8 mouse cellular contexts compared by ENCODE assay signal in genomic region chr1:55239237-55239636, GRCm38 (mm10). TPM values are rescaled to one million over a fixed set of nuclear protein-coding genes. Genes with fewer than 3 reads are reported as not detected.
DNase-seq lines count a peak whose midpoint lies in the region; ATAC-seq and TF ChIP-seq lines count a peak whose summit lies in the region.

No protein-coding gene starts in this region.

- TF ChIP-seq EP300 in MEL (IDR thresholded peaks at IDR 0.05; ENCODE audit: low read depth in 1 of 2, low read length in 2 of 2) = no peak; a peak in 1 of 4 replicates

- TF ChIP-seq CTCF in MEL (IDR thresholded peaks at IDR 0.05 in 2 of 3, conservative IDR thresholded peaks at IDR 0.05 in 1 of 3; ENCODE audit: control insufficient read depth in 1 of 3, insufficient read depth in 1 of 3, low read depth in 2 of 3, low read length in 3 of 3, poor library complexity in 1 of 3, severe bottlenecking in 1 of 3) = peak; percentile 51 to 84 (median 72)
- no peak for TF ChIP-seq CTCF in embryonic fibroblast, embryonic 13.5 days (IDR thresholded peaks at IDR 0.05; ENCODE audit: borderline replicate concordance, insufficient read depth, low read length)

- no peak overlapping the region for H3K27ac ChIP-seq in MEL (ENCODE audit: control insufficient read depth, low read depth, low read length)
- no peak overlapping the region for H3K27ac ChIP-seq in embryonic fibroblast, embryonic 13.5 days (ENCODE audit: insufficient read depth, low read length)
- H3K27ac ChIP-seq in hindbrain, embryonic 16.5 days (ENCODE audit: low read depth, low read length) = no peak overlapping the region
- no peak overlapping the region; the same call in 1 of the 2 replicates for H3K27ac ChIP-seq in liver, embryonic 13.5 days
- H3K27ac ChIP-seq in neural tube, embryonic 12.5 days = no peak overlapping the region

- no peak for TF ChIP-seq POLR2A in MEL (IDR thresholded peaks at IDR 0.05; ENCODE audit: control insufficient read depth in 1 of 2, insufficient read depth in 1 of 2, low read depth in 1 of 2, low read length in 2 of 2, poor library complexity in 1 of 2)
- TF ChIP-seq POLR2A in embryonic fibroblast, embryonic 13.5 days (IDR thresholded peaks at IDR 0.05; ENCODE audit: low read depth, low read length) = no peak

- peak overlapping the region; percentile 93 for H3K9ac ChIP-seq in MEL (ENCODE audit: control insufficient read depth, low read depth, low read length, poor library complexity, severe bottlenecking)
- H3K9ac ChIP-seq in hindbrain, embryonic 16.5 days (ENCODE audit: low read depth, low read length) = no peak overlapping the region
- peak overlapping the region; percentile 91 for H3K9ac ChIP-seq in liver, embryonic 13.5 days
- 0 out of 2 replicates have a peak overlapping the region, but pooled peaks have one; percentile 13 for H3K9ac ChIP-seq in neural tube, embryonic 12.5 days

- no peaks in the 10 kb centered on the region for H3K9me3 ChIP-seq in MEL (replicated peaks; ENCODE audit: insufficient read depth, low read length)
- H3K9me3 ChIP-seq in hindbrain, embryonic 16.5 days (ENCODE audit: control insufficient read depth, low read length) = no peaks in the 10 kb centered on the region
- no peaks in the 10 kb centered on the region for H3K9me3 ChIP-seq in liver, embryonic 13.5 days (replicated peaks)
- no peaks in the 10 kb centered on the region for H3K9me3 ChIP-seq in neural tube, embryonic 12.5 days

- H3K79me2 ChIP-seq in MEL (ENCODE audit: control insufficient read depth, insufficient read depth, low read length, poor library complexity) = peaks cover 57% of the 10 kb centered on the region

- no peak for ATAC-seq in hindbrain, embryonic 16.5 days
- ATAC-seq in liver, embryonic 13.5 days (ENCODE audit: low read depth) = no peak
- ATAC-seq in neural tube, embryonic 12.5 days (ENCODE audit: low FRiP score, low read depth) = no peak

- no peaks in the 10 kb centered on the region for H3K27me3 ChIP-seq in MEL (ENCODE audit: control insufficient read depth in 1 of 2, insufficient read depth in 2 of 2, low read length in 2 of 2)
- no peaks in the 10 kb centered on the region for H3K27me3 ChIP-seq in hindbrain, embryonic 16.5 days (replicated peaks; ENCODE audit: control insufficient read depth, insufficient read depth, low read length)
- no peaks in the 10 kb centered on the region for H3K27me3 ChIP-seq in liver, embryonic 13.5 days
- H3K27me3 ChIP-seq in neural tube, embryonic 12.5 days (replicated peaks) = no peaks in the 10 kb centered on the region

- peaks cover 12 to 16% of the 10 kb centered on the region in 2 experiments for H3K4me1 ChIP-seq in MEL (ENCODE audit: control insufficient read depth in 1 of 2, insufficient read depth in 2 of 2, low read length in 2 of 2)
- peaks cover 4% of the 10 kb centered on the region; the same call in 1 of the 2 replicates for H3K4me1 ChIP-seq in embryonic fibroblast, embryonic 13.5 days (ENCODE audit: control insufficient read depth, insufficient read depth, low read length)
- H3K4me1 ChIP-seq in hindbrain, embryonic 16.5 days (ENCODE audit: control insufficient read depth, insufficient read depth, low read depth, low read length) = peaks cover 33% of the 10 kb centered on the region
- H3K4me1 ChIP-seq in liver, embryonic 13.5 days (replicated peaks) = peaks cover 45% of the 10 kb centered on the region
- H3K4me1 ChIP-seq in neural tube, embryonic 12.5 days = peaks cover 18% of the 10 kb centered on the region

- peaks cover 0 to 33% of the 10 kb centered on the region in 2 experiments; a peak in 3 of 4 replicates for H3K36me3 ChIP-seq in MEL (ENCODE audit: control insufficient read depth in 1 of 2, insufficient read depth in 2 of 2, low read length in 2 of 2)
- H3K36me3 ChIP-seq in hindbrain, embryonic 16.5 days (ENCODE audit: control insufficient read depth, insufficient read depth, low read length) = no peaks in the 10 kb centered on the region
- peaks cover 4% of the 10 kb centered on the region; the same call in 1 of the 2 replicates for H3K36me3 ChIP-seq in liver, embryonic 13.5 days
- H3K36me3 ChIP-seq in neural tube, embryonic 12.5 days = no peaks in the 10 kb centered on the region

- 2% methylated on average over 1 of the region's 1 CpGs for WGBS in hindbrain, embryonic 16.5 days
- 2% methylated on average over 1 of the region's 1 CpGs for WGBS in liver, embryonic 13.5 days (ENCODE audit: insufficient replicate concordance)
- WGBS in neural tube, embryonic 12.5 days = 4% methylated on average over 1 of the region's 1 CpGs

- peak; percentile 90 for DNase-seq in embryo, embryonic 10 days (ENCODE audit: low spot score)
- DNase-seq in embryo, embryonic 9.5 days (ENCODE audit: extremely low spot score) = no peak
- peak; percentile 88 for DNase-seq in MEL (ENCODE audit: low read depth, low spot score)
- peak; percentile 43 for DNase-seq in liver, embryonic 13.5 days
- DNase-seq in right cerebral cortex, postnatal 14 days = no peak

- H3K4me3 ChIP-seq in MEL (ENCODE audit: control insufficient read depth in 1 of 2, insufficient read depth in 1 of 2, low read depth in 2 of 2, low read length in 2 of 2) = peak overlapping the region; percentile 84 to 96
- H3K4me3 ChIP-seq in embryonic fibroblast, embryonic 13.5 days (ENCODE audit: insufficient read depth, low read length) = peak overlapping the region; percentile 75
- peak overlapping the region; percentile 80 for H3K4me3 ChIP-seq in hindbrain, embryonic 16.5 days (ENCODE audit: low read length)
- H3K4me3 ChIP-seq in liver, embryonic 13.5 days (replicated peaks) = peak overlapping the region; percentile 91
- peak overlapping the region; percentile 76; the same call in 1 of the 2 replicates for H3K4me3 ChIP-seq in neural tube, embryonic 12.5 days

- TF ChIP-seq RAD21 in MEL (IDR thresholded peaks at IDR 0.05; ENCODE audit: low read depth, low read length) = peak; percentile 89

- H3K4me2 ChIP-seq in hindbrain, embryonic 16.5 days (ENCODE audit: low read length) = peak overlapping the region; percentile 98
- H3K4me2 ChIP-seq in liver, embryonic 13.5 days = peak overlapping the region; percentile 97
- H3K4me2 ChIP-seq in neural tube, embryonic 12.5 days (replicated peaks) = peak overlapping the region; percentile 93

TF ChIP-seq in MEL, 35 proteins besides CTCF, POLR2A, EP300 and RAD21:
- 0 out of 2 replicates have a peak, but pooled peaks have one; percentile 35 for TF ChIP-seq MYC (IDR thresholded peaks at IDR 0.05; ENCODE audit: low read depth, low read length)
- TF ChIP-seq HCFC1 (IDR thresholded peaks at IDR 0.05; ENCODE audit: low read depth, low read length) = no peak
- TF ChIP-seq GABPA (IDR thresholded peaks at IDR 0.05; ENCODE audit: low read depth, low read length) = no peak
- no peak for TF ChIP-seq CHD1 (IDR thresholded peaks at IDR 0.05; ENCODE audit: low read depth, low read length)
- TF ChIP-seq POLR2AphosphoS2 (IDR thresholded peaks at IDR 0.05; ENCODE audit: low read length) = no peak
- TF ChIP-seq SMC3 (IDR thresholded peaks at IDR 0.05; ENCODE audit: low read depth, low read length) = peak; percentile 76
- peak; percentile 74 for TF ChIP-seq SIN3A (IDR thresholded peaks at IDR 0.05; ENCODE audit: low read length)
- peak; percentile 71 for TF ChIP-seq ZC3H11A (IDR thresholded peaks at IDR 0.05; ENCODE audit: low read depth, low read length)
- no peak for TF ChIP-seq CHD2 (IDR thresholded peaks at IDR 0.05; ENCODE audit: low read length)
- TF ChIP-seq USF1 (IDR thresholded peaks at IDR 0.05; ENCODE audit: low read depth, low read length) = no peak
- no peak for TF ChIP-seq ZKSCAN1 (IDR thresholded peaks at IDR 0.05; ENCODE audit: low read depth, low read length)
- 0 out of 2 replicates have a peak, but pooled peaks have one; percentile 12 for TF ChIP-seq MAFK (IDR thresholded peaks at IDR 0.05; ENCODE audit: borderline replicate concordance, low read depth, low read length)
- TF ChIP-seq MAZ (IDR thresholded peaks at IDR 0.05; ENCODE audit: low read depth, low read length) = no peak
- TF ChIP-seq TBP (IDR thresholded peaks at IDR 0.05; ENCODE audit: low read depth, low read length) = no peak
- peak; percentile 83 for TF ChIP-seq ZNF384 (IDR thresholded peaks at IDR 0.05; ENCODE audit: low read depth, low read length)

RNA-seq across cellular contexts. Expression of gene Mars2, which starts 2.3 kb away (rescaled TPM):
- 6.6 and 7.6 TPM in 2 replicates for total RNA-seq in MEL (2012; rRNA removed)
- 10 to 100 TPM in 1 of 2 experiments, 1 to 10 TPM in 1; 6.0 to 12.8 TPM for polyA plus RNA-seq in MEL (2012; ENCODE audit: insufficient read depth in 1 of 2, insufficient read length in 2 of 2, low read depth in 1 of 2, low replicate concordance in 2 of 2, missing spikeins in 1 of 2)
- polyA plus RNA-seq in embryonic fibroblast, embryonic 13.5 days (2011; ENCODE audit: insufficient read length, low read depth, missing spikeins) = 3.4 and 3.5 TPM in 2 replicates
- polyA plus RNA-seq in hindbrain, embryonic 16.5 days (2015; fragmentation: Nextera tagmentation; extraction: Ambion mirVana) = 3.5 and 3.7 TPM in 2 replicates
- 3.0 and 3.2 TPM in 2 replicates for polyA plus RNA-seq in liver, embryonic 13.5 days (2015; fragmentation: Nextera tagmentation; extraction: Ambion mirVana)
- polyA plus RNA-seq in neural tube, embryonic 12.5 days (2016; fragmentation: Nextera tagmentation; extraction: Ambion mirVana) = 3.1 and 3.3 TPM in 2 replicates

RNA-seq across cellular contexts. Expression of gene Rftn2, which starts 12.7 kb away (rescaled TPM):
- not detected in 2 replicates for total RNA-seq in MEL (2012; rRNA removed)
- under 1 TPM in 1 of 2 experiments, not detected in 1; 0.01 TPM for polyA plus RNA-seq in MEL (2012; ENCODE audit: insufficient read depth in 1 of 2, insufficient read length in 2 of 2, low read depth in 1 of 2, low replicate concordance in 2 of 2, missing spikeins in 1 of 2)
- polyA plus RNA-seq in embryonic fibroblast, embryonic 13.5 days (2011; ENCODE audit: insufficient read length, low read depth, missing spikeins) = 10.4 and 14.3 TPM in 2 replicates
- polyA plus RNA-seq in hindbrain, embryonic 16.5 days (2015; fragmentation: Nextera tagmentation; extraction: Ambion mirVana) = 13.0 and 15.5 TPM in 2 replicates
- 0.52 and 0.81 TPM in 2 replicates for polyA plus RNA-seq in liver, embryonic 13.5 days (2015; fragmentation: Nextera tagmentation; extraction: Ambion mirVana)
- polyA plus RNA-seq in neural tube, embryonic 12.5 days (2016; fragmentation: Nextera tagmentation; extraction: Ambion mirVana) = 11.7 and 12.5 TPM in 2 replicates

Comparison
In these comparisons a context has a peak if more than half of its experiments do, and no peak if none do; other contexts are left out.
1. DNase-seq: peak in embryo, embryonic 10 days (single experiment), MEL (single experiment) and liver, embryonic 13.5 days (single experiment); none in embryo, embryonic 9.5 days (single experiment) and right cerebral cortex, postnatal 14 days (single experiment).
2. Peak in every context shown above with its lines, with median percentiles within 50 percentile points of each other: H3K4me3 ChIP-seq and H3K4me2 ChIP-seq.